Mouse (Mus musculus) brain, embryonic 14.5 days (tissue): ENCODE measurements at regions not wholly inside any gene's neighbourhood (a gene's known extent, or its start where the extent isn't known, plus 50 kb on each side); places are given as distances from the start of the nearest gene placed in this dataset.

Source experiments
- CTCF ChIP-seq: fragments of 200-500 bp; IDR thresholded peaks from 2 replicates; pipeline ENCODE4 v1.5.1; 2012; ENCODE audit warnings: inconsistent platforms, mild to moderate bottlenecking, moderate library complexity, borderline replicate concordance; ENCODE audit not compliant: insufficient read depth, insufficient read length; ENCODE audit errors: extremely low read depth
- POLR2A ChIP-seq: fragments of 200-500 bp; IDR thresholded peaks from 2 replicates; pipeline ENCODE4 v1.6.1; 2012; ENCODE audit warnings: mild to moderate bottlenecking, inconsistent platforms, borderline replicate concordance; ENCODE audit not compliant: poor library complexity, insufficient read depth, insufficient read length, severe bottlenecking; ENCODE audit errors: extremely low read depth

DNA sequence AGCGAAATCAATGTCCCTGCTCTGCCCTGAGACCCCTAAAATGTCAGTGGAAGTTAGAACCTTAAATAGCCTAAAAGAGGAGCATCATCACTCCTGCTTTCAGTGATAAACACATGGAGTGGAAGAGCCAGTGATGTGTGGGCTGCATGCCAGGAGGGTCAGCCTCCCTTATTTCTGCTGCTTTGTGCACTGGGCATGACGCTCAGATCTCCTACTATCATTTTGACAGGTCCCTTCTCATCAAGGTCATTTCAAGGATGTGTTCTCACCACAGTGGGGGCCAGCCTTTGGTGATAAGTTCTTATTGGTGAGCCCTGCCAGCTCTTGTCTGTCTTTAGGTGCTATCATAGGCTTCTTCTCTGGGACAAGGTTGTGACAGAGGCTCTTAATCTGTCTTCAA, 215.5 kb upstream of the Dynlrb2 start:
- TF ChIP-seq CTCF (no peak), POLR2A (no peak)
